Mouse (Mus musculus): Measurements from ENCODE around the gene Fars2. TPM values are rescaled to one million over a fixed set of nuclear protein-coding genes. Genes with fewer than 3 reads are reported as not detected.
A peak's percentile ranks its signal among the peaks of the same experiment; 100 is the strongest.
"Not testable (repeated sequence)": the region's sequence is repeated elsewhere in the genome, so short reads cannot be mapped to it uniquely, and the experiment has no call there.

Gene Fars2
- polyA plus RNA-seq, 1 experiment from 2014 or later: 35.8 TPM

DNA sequence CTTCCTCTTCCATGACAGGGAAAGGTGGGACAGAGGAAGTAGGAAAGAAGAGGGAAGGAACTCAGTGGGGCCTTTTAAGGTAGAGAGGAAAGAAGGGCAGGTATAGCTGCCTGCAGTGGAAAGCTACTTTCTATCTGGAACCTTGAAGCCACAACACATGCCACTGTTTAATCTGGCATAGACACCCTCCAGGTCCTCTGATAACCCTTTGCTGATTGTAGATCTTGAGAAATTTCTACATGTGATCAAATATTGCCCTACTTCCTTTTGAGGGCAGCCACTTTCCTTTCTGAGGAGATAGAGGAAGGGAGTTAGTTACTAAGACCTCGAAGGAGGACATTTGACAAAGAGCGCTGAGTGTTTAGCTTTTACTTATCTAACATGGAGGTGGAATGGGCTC lies 207.4 kb downstream of the Fars2 start:
- Histone ChIP-seq H3K4me3 (no peak overlapping the region), H3K36me3 (no peaks in the 10 kb centered on the region), H3K27me3 (ENCODE audit: insufficient read depth, poor library complexity, severe bottlenecking) (no peaks in the 10 kb centered on the region), H3K4me1 (no peaks in the 10 kb centered on the region), H3K9me3 (no peaks in the 10 kb centered on the region), H3K27ac (no peak overlapping the region)
- 75% methylated on average over 2 of the region's 2 CpGs for WGBS
- no peak for DNase-seq (ENCODE audit: low spot score)

DNA sequence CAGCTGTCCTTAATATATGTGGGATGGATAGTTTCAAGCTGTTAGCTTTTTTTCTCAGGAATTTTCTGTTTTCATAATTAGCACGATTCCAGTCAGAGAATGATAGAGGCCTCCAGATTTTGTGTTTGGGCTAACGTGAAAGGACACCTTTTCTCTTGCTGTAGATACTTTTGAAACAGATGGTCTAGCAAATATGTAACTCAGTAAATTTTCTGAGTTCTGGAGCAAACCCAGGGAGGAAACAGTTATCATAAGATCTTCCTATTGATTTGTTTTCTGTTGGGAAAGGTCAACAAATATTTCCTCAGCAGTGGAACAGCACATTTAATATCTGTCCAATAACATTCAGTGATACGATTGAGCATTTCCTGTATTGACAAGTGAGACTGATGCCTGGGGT lies 209.3 kb downstream of the Fars2 start:
- no peak overlapping the region for H3K27ac ChIP-seq
- 71% methylated on average over 3 of the region's 3 CpGs for WGBS
- no peak overlapping the region for H3K4me3 ChIP-seq
- H3K9me3 ChIP-seq: no peaks in the 10 kb centered on the region
- H3K4me1 ChIP-seq: no peaks in the 10 kb centered on the region
- H3K36me3 ChIP-seq: no peaks in the 10 kb centered on the region
- no peak for DNase-seq (ENCODE audit: low spot score)
- no peaks in the 10 kb centered on the region for H3K27me3 ChIP-seq (ENCODE audit: insufficient read depth, poor library complexity, severe bottlenecking)

DNA sequence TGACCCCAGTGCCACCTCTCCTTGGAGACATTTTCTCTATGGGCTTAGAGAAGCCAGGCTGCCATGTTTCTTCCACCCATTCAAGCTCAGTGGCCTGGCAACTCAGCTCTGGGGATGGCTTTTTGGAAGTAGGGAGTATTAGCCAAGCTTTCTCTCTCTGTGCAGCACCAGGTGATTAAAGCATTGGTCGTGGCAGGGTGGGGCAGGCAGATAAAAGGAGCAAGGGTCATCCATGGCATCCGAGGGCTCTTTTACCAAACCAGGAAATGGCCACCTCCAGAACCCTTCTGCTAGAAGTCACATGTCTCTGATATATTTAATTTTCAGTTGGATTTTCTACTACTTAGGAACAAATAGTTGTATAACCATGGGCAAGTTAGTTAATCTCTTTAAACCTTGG lies 212.7 kb downstream of the Fars2 start:
- Histone ChIP-seq H3K27me3 (ENCODE audit: insufficient read depth, poor library complexity, severe bottlenecking) (no peaks in the 10 kb centered on the region), H3K4me3 (no peak overlapping the region), H3K36me3 (no peaks in the 10 kb centered on the region), H3K27ac (no peak overlapping the region), H3K9me3 (no peaks in the 10 kb centered on the region), H3K4me1 (no peaks in the 10 kb centered on the region)
- DNase-seq (ENCODE audit: low spot score): no peak
- 80% methylated on average over 2 of the region's 2 CpGs for WGBS

DNA sequence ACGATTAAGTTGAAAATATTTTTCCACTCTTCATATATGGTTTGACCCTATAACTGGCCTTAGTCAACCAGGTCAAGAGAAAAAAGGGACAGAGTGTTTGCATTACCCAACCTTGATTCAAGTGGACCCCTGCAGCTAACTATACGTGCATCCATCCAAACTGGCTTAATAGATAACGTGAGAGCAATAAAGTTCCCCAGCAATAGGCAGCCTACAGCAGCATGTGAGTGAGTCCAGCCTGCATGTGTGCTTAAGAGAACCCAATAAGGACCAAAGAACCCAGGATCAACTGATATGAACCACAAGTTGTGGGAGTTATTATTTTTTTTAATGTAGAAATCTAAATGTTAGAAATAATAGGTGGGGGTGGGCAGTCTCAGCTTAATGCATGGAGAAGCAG lies 213.3 kb downstream of the Fars2 start:
- H3K36me3 ChIP-seq: no peaks in the 10 kb centered on the region
- H3K4me1 ChIP-seq: no peaks in the 10 kb centered on the region
- no peak overlapping the region for H3K4me3 ChIP-seq
- no peaks in the 10 kb centered on the region for H3K27me3 ChIP-seq (ENCODE audit: insufficient read depth, poor library complexity, severe bottlenecking)
- no peak overlapping the region for H3K27ac ChIP-seq
- DNase-seq (ENCODE audit: low spot score): no peak
- WGBS: 88% methylated on average over 3 of the region's 3 CpGs
- H3K9me3 ChIP-seq: no peaks in the 10 kb centered on the region

DNA sequence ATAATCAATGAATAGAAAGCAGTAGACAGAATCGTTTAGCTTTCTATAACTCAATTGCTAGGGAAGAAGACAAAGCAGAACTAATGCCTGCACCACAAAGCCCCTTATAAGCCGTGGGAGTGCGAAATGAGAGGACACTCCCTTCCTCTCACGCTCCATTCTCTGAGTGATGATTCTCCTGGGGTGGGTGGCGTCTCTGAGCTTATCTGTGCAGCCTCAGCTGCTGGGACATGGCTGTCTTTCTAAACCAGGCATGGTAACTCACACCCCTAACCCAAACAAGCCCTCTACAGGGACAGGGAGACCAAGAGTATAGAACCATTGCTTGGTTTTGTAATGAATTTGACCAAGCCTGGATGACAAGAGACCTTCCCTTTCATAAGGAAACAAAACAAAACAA lies 217.5 kb downstream of the Fars2 start:
- Histone ChIP-seq H3K4me3 (no peak overlapping the region), H3K27me3 (ENCODE audit: insufficient read depth, poor library complexity, severe bottlenecking) (no peaks in the 10 kb centered on the region), H3K36me3 (no peaks in the 10 kb centered on the region), H3K27ac (no peak overlapping the region), H3K4me1 (no peaks in the 10 kb centered on the region), H3K9me3 (no peaks in the 10 kb centered on the region)
- no peak for DNase-seq (ENCODE audit: low spot score)
- 52% methylated on average over 5 of the region's 5 CpGs for WGBS

DNA sequence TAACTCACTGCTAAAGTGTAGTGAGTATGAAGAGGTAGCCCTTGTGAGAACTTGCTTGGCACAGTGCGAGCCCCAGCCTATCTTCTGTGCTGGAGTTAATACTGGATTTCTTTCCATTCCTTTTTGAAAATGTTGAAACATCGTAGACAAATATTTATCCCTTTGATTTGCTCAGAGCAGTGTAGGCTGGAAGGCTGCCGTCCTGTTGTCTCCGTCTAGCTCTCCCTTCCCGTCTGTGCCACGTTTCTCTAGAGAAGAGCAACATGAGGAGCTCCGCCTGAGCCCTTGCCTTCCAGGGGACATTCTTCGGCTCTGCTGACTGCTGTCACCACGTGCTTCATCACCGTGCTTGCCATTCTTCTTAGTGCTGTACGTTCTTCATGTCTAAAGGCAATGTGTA lies 234.3 kb downstream of the Fars2 start:
- 0 out of 2 replicates have a peak overlapping the region, but pooled peaks have one; percentile 16 for H3K27ac ChIP-seq
- 41% methylated on average over 11 of the region's 11 CpGs for WGBS
- no peaks in the 10 kb centered on the region for H3K36me3 ChIP-seq
- no peaks in the 10 kb centered on the region for H3K9me3 ChIP-seq
- H3K4me1 ChIP-seq: peaks cover 5% of the 10 kb centered on the region; the same call in 1 of the 2 replicates
- no peak overlapping the region for H3K4me3 ChIP-seq
- no peaks in the 10 kb centered on the region for H3K27me3 ChIP-seq (ENCODE audit: insufficient read depth, poor library complexity, severe bottlenecking)
- no peak for DNase-seq (ENCODE audit: low spot score)

DNA sequence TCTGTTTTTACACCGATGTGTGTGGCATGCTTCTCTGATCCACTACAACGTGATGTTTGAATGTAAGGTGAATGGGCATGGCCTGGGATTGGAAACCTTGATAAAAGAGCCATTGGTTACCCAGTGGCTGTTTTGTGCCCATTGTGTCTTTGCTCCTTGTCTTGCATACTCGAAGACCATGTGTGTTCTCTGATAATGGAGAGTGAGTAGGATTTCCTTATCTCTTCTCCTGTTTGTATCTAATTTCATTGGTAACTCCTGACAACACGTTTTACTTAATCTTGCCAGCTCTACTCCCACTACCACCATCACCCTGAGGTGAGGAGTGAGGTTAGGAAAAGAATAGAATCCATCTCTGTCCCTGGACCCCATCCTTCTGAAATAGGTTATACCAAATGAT lies 240.3 kb downstream of the Fars2 start:
- Histone ChIP-seq H3K9me3 (no peaks in the 10 kb centered on the region), H3K4me1 (0 out of 2 replicates have a peak, but pooled peaks cover 7% of the 10 kb centered on the region), H3K27ac (no peak overlapping the region), H3K27me3 (ENCODE audit: insufficient read depth, poor library complexity, severe bottlenecking) (no peaks in the 10 kb centered on the region), H3K36me3 (no peaks in the 10 kb centered on the region), H3K4me3 (no peak overlapping the region)
- no peak for DNase-seq (ENCODE audit: low spot score)
- 44% methylated on average over 4 of the region's 4 CpGs for WGBS

DNA sequence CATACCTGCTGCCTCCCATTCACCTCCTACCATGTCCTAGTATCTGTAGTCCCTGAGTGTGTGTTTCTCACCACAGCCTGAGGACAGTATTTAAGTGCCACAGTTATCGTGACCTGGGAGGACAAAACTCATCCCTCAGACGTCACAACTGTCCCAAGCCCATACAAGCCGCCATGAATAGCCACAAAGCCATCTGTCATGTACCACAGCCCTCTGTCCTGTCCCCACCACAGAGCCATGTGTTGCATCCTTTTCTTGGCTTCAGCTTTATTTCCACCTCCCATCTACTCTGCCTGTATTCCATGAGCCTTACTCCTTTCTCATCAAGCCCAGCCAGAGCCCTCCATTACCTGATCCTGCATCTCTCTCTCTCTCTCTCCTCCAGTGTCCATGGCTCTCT lies 244.2 kb downstream of the Fars2 start:
- WGBS: 81% methylated on average over 3 of the region's 3 CpGs
- Histone ChIP-seq H3K27me3 (ENCODE audit: insufficient read depth, poor library complexity, severe bottlenecking) (no peaks in the 10 kb centered on the region), H3K4me1 (0 out of 2 replicates have a peak, but pooled peaks cover 7% of the 10 kb centered on the region)

DNA sequence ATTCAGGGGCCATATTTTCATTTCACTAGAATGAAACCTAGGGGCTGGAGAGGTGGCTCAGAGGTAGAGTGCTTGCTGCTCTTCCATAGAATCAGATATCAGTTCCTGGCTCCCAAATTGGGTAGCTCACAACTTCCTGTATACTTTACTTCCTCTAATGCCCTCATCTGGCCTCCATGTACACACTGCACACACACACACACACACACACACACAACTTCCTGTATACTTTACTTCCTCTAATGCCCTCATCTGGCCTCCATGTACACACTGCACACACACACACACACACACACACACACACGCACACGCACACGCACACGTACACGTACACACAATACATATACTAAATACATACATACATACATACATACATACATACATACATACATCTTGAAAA lies 248.5 kb downstream of the Fars2 start:
- not testable (repeated sequence) for H3K27ac ChIP-seq; H3K9me3 ChIP-seq; H3K36me3 ChIP-seq; DNase-seq (ENCODE audit: low spot score); H3K4me1 ChIP-seq; H3K27me3 ChIP-seq (ENCODE audit: insufficient read depth, poor library complexity, severe bottlenecking); H3K4me3 ChIP-seq
- 99% methylated on average over 5 of the region's 5 CpGs for WGBS

More for the DNA sequence above, 244.2 kb downstream of the Fars2 start:
- no peak overlapping the region for H3K4me3 ChIP-seq
- no peaks in the 10 kb centered on the region for H3K36me3 ChIP-seq
- no peak overlapping the region for H3K27ac ChIP-seq
- DNase-seq (ENCODE audit: low spot score): no peak
- H3K9me3 ChIP-seq: no peaks in the 10 kb centered on the region

DNA sequence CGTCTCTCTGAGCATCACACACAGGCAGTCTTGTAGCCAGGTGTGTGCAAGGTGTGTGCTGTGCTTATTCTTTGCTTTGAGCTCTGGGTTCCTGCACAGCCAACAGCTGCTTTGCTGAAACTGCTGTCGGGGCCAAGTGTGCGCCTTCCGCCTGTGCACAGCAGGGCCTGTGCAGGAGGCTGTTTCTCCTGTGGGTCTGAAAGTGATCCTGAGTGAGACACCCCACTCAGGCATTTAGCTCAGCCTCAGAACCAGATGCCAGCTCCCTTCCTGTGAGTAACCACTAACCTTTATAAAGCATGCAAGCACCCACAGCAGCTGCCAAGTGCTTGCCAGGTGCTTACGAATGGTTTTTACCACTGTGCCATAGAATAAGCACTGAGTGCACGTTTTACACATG lies 249.1 kb downstream of the Fars2 start:
- no peak overlapping the region for H3K4me3 ChIP-seq
- 90% methylated on average over 6 of the region's 6 CpGs for WGBS
- H3K27me3 ChIP-seq (ENCODE audit: insufficient read depth, poor library complexity, severe bottlenecking): no peaks in the 10 kb centered on the region
- H3K27ac ChIP-seq: no peak overlapping the region
- no peak for DNase-seq (ENCODE audit: low spot score)
- H3K4me1 ChIP-seq: 0 out of 2 replicates have a peak, but pooled peaks cover 7% of the 10 kb centered on the region
- H3K36me3 ChIP-seq: no peaks in the 10 kb centered on the region
- no peaks in the 10 kb centered on the region for H3K9me3 ChIP-seq

DNA sequence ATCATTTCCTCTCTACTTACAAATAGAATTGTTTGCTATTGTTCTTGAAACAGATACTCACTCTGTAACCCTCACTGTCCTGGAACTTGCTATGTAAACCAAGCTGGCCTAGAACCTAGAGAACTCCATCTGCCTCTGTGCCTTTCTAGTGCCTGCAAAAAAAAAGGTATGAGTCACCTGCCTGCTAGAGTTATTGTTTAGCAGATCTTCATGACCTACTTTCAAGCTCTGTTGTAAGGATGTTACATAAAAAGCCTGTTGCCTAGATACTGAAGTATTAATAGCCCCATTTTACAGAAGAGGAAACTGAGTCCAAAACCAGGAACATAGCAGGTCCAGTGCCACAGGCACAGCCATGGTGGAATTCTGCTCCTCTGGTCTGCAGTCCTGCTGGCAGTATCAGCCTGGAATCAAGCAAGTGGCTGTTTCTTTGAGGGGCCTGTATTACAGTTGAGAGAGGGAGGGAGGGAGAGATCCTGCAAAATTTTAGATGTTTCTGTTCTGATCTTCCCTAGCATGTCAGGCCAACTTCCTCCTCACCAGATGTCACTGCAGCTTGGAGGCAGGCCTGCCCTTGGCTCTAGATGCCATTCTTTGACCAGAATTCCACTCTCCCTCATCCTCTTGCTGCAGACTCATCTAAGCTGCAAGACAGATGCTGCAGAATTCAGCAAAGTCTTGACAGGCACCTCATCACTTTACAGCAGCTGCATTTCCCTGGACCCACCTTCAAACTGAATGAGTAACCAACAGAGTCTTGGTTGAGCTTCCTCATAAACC lies 250.7 kb downstream of the Fars2 start:
- no peak overlapping the region for H3K4me3 ChIP-seq
- H3K36me3 ChIP-seq: no peaks in the 10 kb centered on the region
- no peaks in the 10 kb centered on the region for H3K27me3 ChIP-seq (ENCODE audit: insufficient read depth, poor library complexity, severe bottlenecking)
- no peaks in the 10 kb centered on the region for H3K9me3 ChIP-seq
- DNase-seq (ENCODE audit: low spot score): no peak
- H3K4me1 ChIP-seq: no peaks in the 10 kb centered on the region
- no peak overlapping the region for H3K27ac ChIP-seq

DNA sequence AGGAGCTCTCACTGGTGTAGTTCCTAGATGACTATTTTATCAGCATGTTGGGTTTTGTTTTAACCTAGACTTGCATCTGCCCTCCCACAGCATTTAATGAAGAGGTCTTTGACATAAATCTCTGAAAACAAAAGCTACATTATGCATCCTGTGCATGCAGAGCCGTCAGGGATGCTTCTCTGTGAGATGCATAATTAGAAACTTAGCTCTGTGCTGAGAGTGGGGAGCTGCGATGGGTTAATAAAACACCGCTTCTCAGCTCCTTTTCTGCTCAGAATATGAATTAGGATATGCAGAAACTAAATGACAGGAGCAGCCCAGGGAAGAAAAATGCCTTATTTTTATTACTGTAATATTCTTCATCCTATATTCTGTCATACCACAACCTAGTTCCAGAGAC lies 251.6 kb downstream of the Fars2 start:
- H3K4me3 ChIP-seq: no peak overlapping the region
- H3K27ac ChIP-seq: no peak overlapping the region
- no peaks in the 10 kb centered on the region for H3K4me1 ChIP-seq
- WGBS: 80% methylated on average over 3 of the region's 3 CpGs
- no peaks in the 10 kb centered on the region for H3K36me3 ChIP-seq
- DNase-seq (ENCODE audit: low spot score): no peak
- no peaks in the 10 kb centered on the region for H3K27me3 ChIP-seq (ENCODE audit: insufficient read depth, poor library complexity, severe bottlenecking)
- no peaks in the 10 kb centered on the region for H3K9me3 ChIP-seq

DNA sequence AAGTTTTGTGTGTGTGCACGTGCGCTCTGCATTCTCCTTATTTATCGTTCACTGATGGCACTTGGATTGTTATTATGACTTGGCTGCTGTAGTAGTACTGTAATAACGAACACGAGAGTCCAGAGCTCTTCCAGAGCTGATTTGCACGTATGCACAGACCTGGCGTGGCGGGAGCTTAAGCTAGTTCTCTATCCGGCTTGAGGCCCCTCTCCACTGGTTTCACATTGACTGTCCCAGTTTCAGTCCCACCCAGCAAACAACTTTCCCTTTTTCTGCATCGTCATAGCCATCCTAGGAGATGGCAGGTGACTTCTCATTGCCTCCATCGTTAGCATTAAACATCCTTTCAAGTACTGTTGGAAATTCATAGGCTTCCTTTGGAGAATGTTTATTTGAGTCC lies 252.2 kb downstream of the Fars2 start:
- Histone ChIP-seq H3K4me3 (no peak overlapping the region), H3K27ac (no peak overlapping the region), H3K27me3 (ENCODE audit: insufficient read depth, poor library complexity, severe bottlenecking) (no peaks in the 10 kb centered on the region), H3K9me3 (no peaks in the 10 kb centered on the region), H3K36me3 (no peaks in the 10 kb centered on the region), H3K4me1 (no peaks in the 10 kb centered on the region)
- DNase-seq (ENCODE audit: low spot score): no peak
- WGBS: 86% methylated on average over 11 of the region's 11 CpGs

DNA sequence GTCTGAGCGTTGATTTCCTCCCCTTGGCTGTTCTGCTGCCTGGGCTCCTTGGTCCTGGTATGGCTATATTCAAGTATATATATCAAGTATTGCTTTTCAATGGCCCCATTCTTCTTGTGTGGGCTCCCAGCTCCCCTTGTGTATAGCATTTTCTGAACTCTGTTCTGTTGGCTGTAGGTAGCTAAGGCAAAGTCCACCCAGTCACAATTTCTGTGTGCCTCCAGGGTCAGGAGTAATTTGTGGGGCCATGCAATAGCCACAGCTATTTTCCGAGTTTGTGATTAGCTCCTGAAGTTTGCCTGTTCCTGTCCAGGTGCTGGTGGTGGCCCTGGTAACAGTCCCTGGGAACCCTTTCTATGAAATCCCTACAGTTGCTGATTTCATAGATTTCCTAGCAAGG lies 266.0 kb downstream of the Fars2 start:
- Histone ChIP-seq H3K27ac (no peak overlapping the region), H3K4me1 (no peaks in the 10 kb centered on the region), H3K9me3 (no peaks in the 10 kb centered on the region), H3K27me3 (ENCODE audit: insufficient read depth, poor library complexity, severe bottlenecking) (no peaks in the 10 kb centered on the region), H3K4me3 (no peak overlapping the region), H3K36me3 (no peaks in the 10 kb centered on the region)
- 78% methylated on average over 2 of the region's 2 CpGs for WGBS
- no peak for DNase-seq (ENCODE audit: low spot score)
